Mouse (Mus musculus): ENCODE measurements around the gene Hoxa4. TPM values are rescaled to one million over a fixed set of nuclear protein-coding genes. Genes with fewer than 3 reads are reported as not detected.
A peak's percentile ranks its signal among the peaks of the same experiment; 100 is the strongest.

Hoxa4 gene
- polyA plus RNA-seq, 1 experiment from 2014 or later = 3.1 TPM

DNA sequence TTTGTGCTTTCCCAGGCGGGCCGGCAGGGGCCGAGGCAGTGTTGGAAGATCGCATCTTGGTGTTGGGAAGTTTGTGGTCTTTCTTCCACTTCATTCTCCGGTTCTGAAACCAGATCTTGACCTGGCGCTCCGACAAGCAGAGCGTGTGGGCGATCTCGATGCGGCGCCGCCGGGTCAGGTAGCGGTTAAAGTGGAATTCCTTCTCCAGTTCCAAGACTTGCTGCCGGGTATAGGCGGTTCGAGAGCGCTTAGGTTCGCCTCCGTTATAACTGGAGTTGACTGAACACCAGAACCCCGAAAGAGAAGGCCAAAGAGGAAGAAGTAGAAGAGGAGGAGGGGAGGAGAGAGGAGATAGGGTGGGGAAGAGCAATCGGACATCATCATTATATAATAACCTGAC is 1.1 kb downstream of the Hoxa4 start:
- peak; percentile 54 for DNase-seq (ENCODE audit: low spot score)
- Histone ChIP-seq H3K4me3 (ENCODE audit: low read depth, low read length) (peak overlapping the region; percentile 48), H3K36me3 (ENCODE audit: control insufficient read depth, insufficient read depth, low read length) (no peaks in the 10 kb centered on the region), H3K9me3 (ENCODE audit: control insufficient read depth, low read length) (no peaks in the 10 kb centered on the region), H3K9ac (ENCODE audit: low read depth, low read length) (peak overlapping the region; percentile 58), H3K4me1 (replicated peaks; ENCODE audit: control insufficient read depth, insufficient read depth, low read length) (peaks cover 13% of the 10 kb centered on the region; the same call in 1 of the 2 replicates), H3K4me2 (peak overlapping the region; percentile 78), H3K27ac (ENCODE audit: low read depth, low read length) (peak overlapping the region; percentile 70; the same call in 1 of the 2 replicates), H3K27me3 (replicated peaks; ENCODE audit: control insufficient read depth, insufficient read depth, low read length) (peaks cover 98% of the 10 kb centered on the region)
- ATAC-seq (replicated peaks; ENCODE audit: low FRiP score) = no peak
- WGBS = 2% methylated on average over 23 of the region's 23 CpGs

DNA sequence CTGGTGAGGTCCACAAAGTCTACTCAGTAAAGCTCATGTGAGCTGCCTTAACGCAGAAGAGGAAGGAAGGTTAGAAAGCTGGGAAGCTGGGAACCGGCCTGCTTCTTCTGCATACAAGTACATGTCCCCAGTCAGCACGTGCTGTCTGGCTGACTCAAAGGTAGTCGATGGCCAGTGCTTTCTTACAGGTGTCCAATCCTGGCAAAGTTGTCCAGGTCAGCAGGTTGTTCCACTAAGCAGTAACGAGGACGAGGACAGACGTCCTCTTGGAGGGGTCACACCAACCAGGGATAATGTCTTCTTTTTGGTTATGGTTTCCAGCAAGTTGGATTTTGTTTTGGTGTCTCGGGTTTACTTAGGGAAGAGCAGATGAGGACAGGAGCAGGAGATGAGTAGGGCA is 1.6 kb downstream of the Hoxa4 start:
- DNase-seq (ENCODE audit: low spot score) (no peak), ATAC-seq (replicated peaks; ENCODE audit: low FRiP score) (no peak)
- Histone ChIP-seq H3K4me2 (peak overlapping the region; percentile 78), H3K27ac (ENCODE audit: low read depth, low read length) (peak overlapping the region; percentile 70; the same call in 1 of the 2 replicates), H3K9ac (ENCODE audit: low read depth, low read length) (no peak overlapping the region), H3K9me3 (ENCODE audit: control insufficient read depth, low read length) (no peaks in the 10 kb centered on the region), H3K36me3 (ENCODE audit: control insufficient read depth, insufficient read depth, low read length) (no peaks in the 10 kb centered on the region), H3K4me1 (replicated peaks; ENCODE audit: control insufficient read depth, insufficient read depth, low read length) (peaks cover 12% of the 10 kb centered on the region; the same call in 1 of the 2 replicates), H3K27me3 (replicated peaks; ENCODE audit: control insufficient read depth, insufficient read depth, low read length) (peaks cover 98% of the 10 kb centered on the region), H3K4me3 (ENCODE audit: low read depth, low read length) (peak overlapping the region; percentile 48)
- 13% methylated on average over 8 of the region's 8 CpGs for WGBS

DNA sequence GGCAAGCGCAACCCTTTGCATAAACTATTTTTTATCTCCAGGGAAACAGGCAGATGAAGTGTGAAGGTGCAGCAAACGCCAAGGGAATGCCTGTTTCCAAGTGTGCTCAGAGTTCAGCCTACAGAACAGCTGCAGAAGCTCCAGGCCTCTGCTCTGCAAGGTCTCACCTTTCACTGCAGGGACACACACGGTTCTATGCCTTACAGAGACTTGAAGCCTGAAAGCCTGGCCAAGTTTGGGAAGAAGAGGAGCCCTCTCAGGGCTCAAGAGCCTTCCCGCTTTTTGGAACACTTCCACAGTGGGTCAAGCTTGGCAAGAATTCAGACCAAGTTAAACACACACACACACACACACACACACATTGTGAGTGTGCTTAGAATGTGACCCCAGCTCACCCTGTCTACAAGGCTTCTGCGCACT is 2.4 kb downstream of the Hoxa4 start:
- ATAC-seq (replicated peaks; ENCODE audit: low FRiP score) = no peak
- peak overlapping the region; percentile 37; the same call in 1 of the 2 replicates for H3K9ac ChIP-seq (ENCODE audit: low read depth, low read length)
- H3K4me1 ChIP-seq (replicated peaks; ENCODE audit: control insufficient read depth, insufficient read depth, low read length) = peaks cover 10% of the 10 kb centered on the region; the same call in 1 of the 2 replicates
- no peak for DNase-seq (ENCODE audit: low spot score)
- no peak overlapping the region for H3K4me3 ChIP-seq (ENCODE audit: low read depth, low read length)
- H3K27ac ChIP-seq (ENCODE audit: low read depth, low read length) = peak overlapping the region; percentile 64
- no peaks in the 10 kb centered on the region for H3K9me3 ChIP-seq (ENCODE audit: control insufficient read depth, low read length)
- H3K4me2 ChIP-seq = peak overlapping the region; percentile 78
- 17% methylated on average over 5 of the region's 5 CpGs for WGBS
- peaks cover 98% of the 10 kb centered on the region for H3K27me3 ChIP-seq (replicated peaks; ENCODE audit: control insufficient read depth, insufficient read depth, low read length)
- no peaks in the 10 kb centered on the region for H3K36me3 ChIP-seq (ENCODE audit: control insufficient read depth, insufficient read depth, low read length)

GRCm38 (mm10) chr6:52186500-52186899 is 5.1 kb downstream of the Hoxa4 start:
- Histone ChIP-seq H3K4me1 (replicated peaks; ENCODE audit: control insufficient read depth, insufficient read depth, low read length) (peaks cover 13% of the 10 kb centered on the region), H3K9me3 (ENCODE audit: control insufficient read depth, low read length) (no peaks in the 10 kb centered on the region), H3K4me3 (ENCODE audit: low read depth, low read length) (no peak overlapping the region), H3K27ac (ENCODE audit: low read depth, low read length) (no peak overlapping the region), H3K9ac (ENCODE audit: low read depth, low read length) (no peak overlapping the region), H3K4me2 (no peak overlapping the region), H3K36me3 (ENCODE audit: control insufficient read depth, insufficient read depth, low read length) (no peaks in the 10 kb centered on the region), H3K27me3 (replicated peaks; ENCODE audit: control insufficient read depth, insufficient read depth, low read length) (peaks cover 98% of the 10 kb centered on the region)
- DNase-seq (ENCODE audit: low spot score) (no peak), ATAC-seq (replicated peaks; ENCODE audit: low FRiP score) (no peak)
- WGBS = 4% methylated on average over 1 of the region's 1 CpGs

DNA sequence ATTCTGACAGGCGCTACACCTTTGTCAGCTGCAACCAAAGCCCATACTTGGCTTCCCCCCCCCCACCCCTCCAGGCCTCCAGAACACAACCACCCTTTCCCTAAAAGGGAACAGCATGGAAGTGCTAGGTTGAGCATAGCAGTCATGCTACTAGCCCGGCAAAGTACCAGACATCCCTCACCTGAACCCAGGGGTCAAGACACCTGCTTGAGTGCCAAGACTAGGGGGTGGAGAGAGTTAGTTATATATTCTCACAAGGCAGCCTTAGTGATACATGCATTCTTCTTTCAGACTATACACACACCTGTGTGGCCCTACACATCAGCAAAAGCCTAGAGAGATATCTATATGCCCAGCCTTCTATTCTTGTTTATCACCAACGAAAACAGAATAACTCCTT is 5.7 kb downstream of the Hoxa4 start:
- H3K4me1 ChIP-seq (replicated peaks; ENCODE audit: control insufficient read depth, insufficient read depth, low read length) = peaks cover 11% of the 10 kb centered on the region
- no peaks in the 10 kb centered on the region for H3K9me3 ChIP-seq (ENCODE audit: control insufficient read depth, low read length)
- H3K9ac ChIP-seq (ENCODE audit: low read depth, low read length) = no peak overlapping the region
- H3K36me3 ChIP-seq (ENCODE audit: control insufficient read depth, insufficient read depth, low read length) = no peaks in the 10 kb centered on the region
- H3K4me2 ChIP-seq = no peak overlapping the region; the same call in 1 of the 2 replicates
- no peak for ATAC-seq (replicated peaks; ENCODE audit: low FRiP score)
- peaks cover 98% of the 10 kb centered on the region for H3K27me3 ChIP-seq (replicated peaks; ENCODE audit: control insufficient read depth, insufficient read depth, low read length)
- H3K27ac ChIP-seq (ENCODE audit: low read depth, low read length) = no peak overlapping the region
- no peak for DNase-seq (ENCODE audit: low spot score)
- 24% methylated on average over 3 of the region's 3 CpGs for WGBS
- no peak overlapping the region for H3K4me3 ChIP-seq (ENCODE audit: low read depth, low read length)

GRCm38 (mm10) chr6:52185222-52185621 is 6.3 kb downstream of the Hoxa4 start:
- H3K27ac ChIP-seq (ENCODE audit: low read depth, low read length) = no peak overlapping the region
- 3% methylated on average over 19 of the region's 19 CpGs for WGBS
- no peaks in the 10 kb centered on the region for H3K36me3 ChIP-seq (ENCODE audit: control insufficient read depth, insufficient read depth, low read length)
- peaks cover 98% of the 10 kb centered on the region for H3K27me3 ChIP-seq (replicated peaks; ENCODE audit: control insufficient read depth, insufficient read depth, low read length)
- no peak for ATAC-seq (replicated peaks; ENCODE audit: low FRiP score)
- no peak overlapping the region for H3K4me3 ChIP-seq (ENCODE audit: low read depth, low read length)
- H3K9me3 ChIP-seq (ENCODE audit: control insufficient read depth, low read length) = no peaks in the 10 kb centered on the region
- H3K4me2 ChIP-seq = peak overlapping the region; percentile 29
- H3K4me1 ChIP-seq (replicated peaks; ENCODE audit: control insufficient read depth, insufficient read depth, low read length) = peaks cover 11% of the 10 kb centered on the region
- no peak for DNase-seq (ENCODE audit: low spot score)
- no peak overlapping the region for H3K9ac ChIP-seq (ENCODE audit: low read depth, low read length)

DNA sequence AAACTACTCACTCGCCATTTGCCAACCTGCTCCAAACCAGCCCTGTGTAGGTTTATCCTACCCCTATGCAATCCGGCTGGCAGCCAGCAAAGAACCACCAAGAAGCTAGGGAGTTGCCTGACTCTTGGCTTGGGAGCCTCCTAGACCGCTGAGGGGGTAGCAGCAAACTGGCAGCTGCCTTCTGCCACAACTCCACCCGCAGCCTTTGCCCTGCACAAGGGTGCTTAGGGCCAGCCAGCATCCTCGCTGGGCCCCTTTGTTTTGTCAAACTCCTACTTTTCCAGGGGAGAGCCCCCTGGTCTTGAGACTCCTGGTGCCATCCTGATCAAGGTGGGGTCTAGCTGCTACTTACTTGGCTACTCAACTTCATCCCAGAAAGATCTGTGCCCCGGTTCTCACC is 6.9 kb downstream of the Hoxa4 start:
- no peak overlapping the region for H3K27ac ChIP-seq (ENCODE audit: low read depth, low read length)
- no peaks in the 10 kb centered on the region for H3K36me3 ChIP-seq (ENCODE audit: control insufficient read depth, insufficient read depth, low read length)
- no peak overlapping the region for H3K9ac ChIP-seq (ENCODE audit: low read depth, low read length)
- DNase-seq (ENCODE audit: low spot score) (no peak), ATAC-seq (replicated peaks; ENCODE audit: low FRiP score) (no peak)
- peaks cover 98% of the 10 kb centered on the region for H3K27me3 ChIP-seq (replicated peaks; ENCODE audit: control insufficient read depth, insufficient read depth, low read length)
- no peak overlapping the region for H3K4me3 ChIP-seq (ENCODE audit: low read depth, low read length)
- H3K9me3 ChIP-seq (ENCODE audit: control insufficient read depth, low read length) = no peaks in the 10 kb centered on the region
- H3K4me2 ChIP-seq = peak overlapping the region; percentile 29
- peaks cover 11% of the 10 kb centered on the region for H3K4me1 ChIP-seq (replicated peaks; ENCODE audit: control insufficient read depth, insufficient read depth, low read length)
- 8% methylated on average over 6 of the region's 6 CpGs for WGBS

GRCm38 (mm10) chr6:52183311-52184080 is 8.1 kb downstream of the Hoxa4 start:
- peak overlapping the region; percentile 14; the same call in 1 of the 2 replicates for H3K4me2 ChIP-seq
- H3K27me3 ChIP-seq (replicated peaks; ENCODE audit: control insufficient read depth, insufficient read depth, low read length) = peaks cover 98% of the 10 kb centered on the region
- DNase-seq (ENCODE audit: low spot score) (no peak), ATAC-seq (replicated peaks; ENCODE audit: low FRiP score) (no peak)
- 20% methylated on average over 10 of the region's 10 CpGs for WGBS
- peaks cover 11% of the 10 kb centered on the region for H3K4me1 ChIP-seq (replicated peaks; ENCODE audit: control insufficient read depth, insufficient read depth, low read length)
- H3K9me3 ChIP-seq (ENCODE audit: control insufficient read depth, low read length) = no peaks in the 10 kb centered on the region
- H3K4me3 ChIP-seq (ENCODE audit: low read depth, low read length) = no peak overlapping the region
- H3K36me3 ChIP-seq (ENCODE audit: control insufficient read depth, insufficient read depth, low read length) = no peaks in the 10 kb centered on the region
- no peak overlapping the region for H3K9ac ChIP-seq (ENCODE audit: low read depth, low read length)
- no peak overlapping the region; the same call in 1 of the 2 replicates for H3K27ac ChIP-seq (ENCODE audit: low read depth, low read length)

- no peak overlapping the region for H3K4me2 ChIP-seq
- no peak for ATAC-seq (replicated peaks; ENCODE audit: low FRiP score)
- no peak overlapping the region for H3K9ac ChIP-seq (ENCODE audit: low read depth, low read length)
- H3K9me3 ChIP-seq (ENCODE audit: control insufficient read depth, low read length) = no peaks in the 10 kb centered on the region
- H3K36me3 ChIP-seq (ENCODE audit: control insufficient read depth, insufficient read depth, low read length) = no peaks in the 10 kb centered on the region
- H3K27me3 ChIP-seq (replicated peaks; ENCODE audit: control insufficient read depth, insufficient read depth, low read length) = peaks cover 98% of the 10 kb centered on the region
- no peak for DNase-seq (ENCODE audit: low spot score)
- H3K4me3 ChIP-seq (ENCODE audit: low read depth, low read length) = no peak overlapping the region
- peaks cover 11% of the 10 kb centered on the region for H3K4me1 ChIP-seq (replicated peaks; ENCODE audit: control insufficient read depth, insufficient read depth, low read length)
- WGBS = 29% methylated on average over 1 of the region's 1 CpGs
- no peak overlapping the region for H3K27ac ChIP-seq (ENCODE audit: low read depth, low read length)
Measured at GRCm38 (mm10) chr6:52182793-52183192, 8.8 kb downstream of the Hoxa4 start.
